23 mouse cellular contexts compared by ENCODE assay signal in the genomic region with DNA sequence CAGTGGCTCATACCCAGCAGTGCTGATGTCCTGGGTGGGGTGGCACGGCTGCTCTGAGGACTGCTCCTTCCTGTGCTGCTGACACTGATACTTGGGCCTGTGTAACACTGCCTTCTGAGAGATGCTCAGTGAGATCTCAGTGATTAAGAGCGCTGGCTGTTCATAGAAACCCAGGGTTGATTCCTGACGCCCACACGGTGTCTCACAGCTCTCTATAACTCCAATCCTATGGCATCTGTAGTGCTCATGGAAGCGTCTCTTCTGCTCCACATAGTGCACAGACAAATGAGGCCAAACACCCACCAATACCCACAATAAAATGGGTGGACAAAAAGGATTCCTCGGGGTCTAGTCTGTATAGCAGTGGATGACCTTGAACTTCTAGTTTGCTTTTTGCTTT. TPM values are rescaled to one million over a fixed set of nuclear protein-coding genes. Genes with fewer than 3 reads are reported as not detected.
DNase-seq lines count a peak whose midpoint lies in the region; ATAC-seq lines count a peak whose summit lies in the region.
"Had no signal": no experiment of that assay in that cellular context is flagged by ENCODE, and none has a peak within 500 bp of the region (broad histone marks: within the 10 kb centered on the region; RNA-seq: fewer than 3 reads in every experiment).

No protein-coding gene starts in this region.

- H3K36me3 ChIP-seq in embryonic facial prominence, embryonic 13.5 days = peaks cover 96% of the 10 kb centered on the region
- peaks cover 100% of the 10 kb centered on the region for H3K36me3 ChIP-seq in embryonic facial prominence, embryonic 10.5 days (replicated peaks)

- intact Hi-C loops in left cerebral cortex, postnatal 14 days (cut with DNase I) = no loop called here

- DNase-seq in embryonic facial prominence, embryonic 10.5 days (ENCODE audit: low spot score) = no peak
- peak; percentile 24 to 30 for DNase-seq in left cerebral cortex, adult 18-20 months (ENCODE audit: low spot score in 2 of 2)
- no peak for DNase-seq in left cerebral cortex, postnatal 14 days (ENCODE audit: low spot score in 2 of 2)
- peak; percentile 55 for DNase-seq in right cerebral cortex, adult 18-20 months
- DNase-seq in right cerebral cortex, postnatal 10 days (ENCODE audit: low spot score in 2 of 2) = no peak
- DNase-seq in brain, adult 2 months (ENCODE audit: low read depth, low spot score) = peak; percentile 66
- DNase-seq: adrenal gland, postnatal 10 days; adrenal gland, postnatal 25 days; B cell, adult 2 months; cerebellum, adult 11-12 months; cerebellum, adult 2 months; cerebellum, adult 9-10 months; cerebellum, postnatal 10 days; cerebellum, postnatal 25 days; forebrain, postnatal 0 days had no signal

- no peaks in the 10 kb centered on the region for H3K4me1 ChIP-seq in embryonic facial prominence, embryonic 13.5 days
- no peaks in the 10 kb centered on the region for H3K4me1 ChIP-seq in embryonic facial prominence, embryonic 10.5 days
- H3K4me1 ChIP-seq: forebrain, embryonic 13.5 days; forebrain, embryonic 15.5 days had no signal

- H3K9me3 ChIP-seq in embryonic facial prominence, embryonic 13.5 days = no peaks in the 10 kb centered on the region
- no peaks in the 10 kb centered on the region for H3K9me3 ChIP-seq in embryonic facial prominence, embryonic 10.5 days
- H3K9me3 ChIP-seq: forebrain, embryonic 13.5 days; forebrain, embryonic 15.5 days; G1E had no signal

- no peak for ATAC-seq in embryonic facial prominence, embryonic 13.5 days (ENCODE audit: insufficient number of reproducible peaks, insufficient read depth, low FRiP score, low TSS enrichment, low read depth)
- ATAC-seq: activated CD4-positive, CD25-positive, alpha-beta regulatory T cell, adult 4 months; CD4-positive, CD25-positive, alpha-beta regulatory T cell, adult 4 months; forebrain, embryonic 13.5 days; forebrain, embryonic 15.5 days; forebrain, postnatal 0 days had no signal

- H3K27me3 ChIP-seq in embryonic facial prominence, embryonic 13.5 days = no peaks in the 10 kb centered on the region
- H3K27me3 ChIP-seq in embryonic facial prominence, embryonic 10.5 days (replicated peaks; ENCODE audit: low read depth, poor library complexity, severe bottlenecking) = no peaks in the 10 kb centered on the region
- H3K27me3 ChIP-seq: CH12.LX; forebrain, embryonic 13.5 days; forebrain, embryonic 15.5 days; Patski had no signal

- 0 out of 2 replicates have a peak overlapping the region, but pooled peaks have one; percentile 7 for H3K9ac ChIP-seq in embryonic facial prominence, embryonic 13.5 days
- H3K9ac ChIP-seq: forebrain, embryonic 13.5 days; forebrain, embryonic 15.5 days; forebrain, postnatal 0 days had no signal

- no peak overlapping the region for H3K4me2 ChIP-seq in embryonic facial prominence, embryonic 13.5 days
- H3K4me2 ChIP-seq: forebrain, embryonic 13.5 days; forebrain, embryonic 15.5 days had no signal

- H3K4me3 ChIP-seq in embryonic facial prominence, embryonic 13.5 days = no peak overlapping the region
- no peak overlapping the region for H3K4me3 ChIP-seq in embryonic facial prominence, embryonic 10.5 days
- H3K4me3 ChIP-seq: forebrain, embryonic 13.5 days; forebrain, embryonic 15.5 days had no signal

- 94% methylated on average over 6 of the region's 6 CpGs for WGBS in embryonic facial prominence, embryonic 13.5 days
- WGBS in embryonic facial prominence, embryonic 10.5 days = 93% methylated on average over 6 of the region's 6 CpGs

- no peak overlapping the region for H3K27ac ChIP-seq in embryonic facial prominence, embryonic 13.5 days
- H3K27ac ChIP-seq in embryonic facial prominence, embryonic 10.5 days (replicated peaks) = no peak overlapping the region
- H3K27ac ChIP-seq: forebrain, embryonic 13.5 days; forebrain, embryonic 15.5 days had no signal

RNA-seq across cellular contexts. Expression of a gene that starts 25.1 kb away (rescaled TPM):
- 39.2 and 40.8 TPM in 2 replicates for polyA plus RNA-seq in embryonic facial prominence, embryonic 13.5 days (2015; fragmentation: Nextera tagmentation; extraction: Ambion mirVana)
- 49.4 and 53.7 TPM in 2 replicates for polyA plus RNA-seq in embryonic facial prominence, embryonic 10.5 days (2016; fragmentation: Nextera tagmentation; extraction: Ambion mirVana)
- 10 to 100 TPM; 43.2 to 43.4 TPM for total RNA-seq in left cerebral cortex, adult 18-20 months (2021)
- total RNA-seq in left cerebral cortex, postnatal 14 days (2021) = 10 to 100 TPM; 45.8 to 48.0 TPM

RNA-seq across cellular contexts. Expression of a gene that starts 28.9 kb away (rescaled TPM):
- polyA plus RNA-seq in embryonic facial prominence, embryonic 13.5 days (2015; fragmentation: Nextera tagmentation; extraction: Ambion mirVana) = 1.3 TPM in 2 replicates
- polyA plus RNA-seq in embryonic facial prominence, embryonic 10.5 days (2016; fragmentation: Nextera tagmentation; extraction: Ambion mirVana) = 0.91 and 1.0 TPM in 2 replicates
- total RNA-seq in left cerebral cortex, adult 18-20 months (2021) = 1 to 10 TPM; 6.6 to 6.9 TPM
- total RNA-seq in left cerebral cortex, postnatal 14 days (2021) = 1 to 10 TPM; 5.7 to 6.8 TPM

RNA-seq across cellular contexts. Expression of a gene that starts 29.5 kb away (rescaled TPM):
- polyA plus RNA-seq in embryonic facial prominence, embryonic 13.5 days (2015; fragmentation: Nextera tagmentation; extraction: Ambion mirVana) = 160 TPM in 2 replicates
- 114 and 122 TPM in 2 replicates for polyA plus RNA-seq in embryonic facial prominence, embryonic 10.5 days (2016; fragmentation: Nextera tagmentation; extraction: Ambion mirVana)
- total RNA-seq in left cerebral cortex, adult 18-20 months (2021) = 100 to 1,000 TPM; 136 to 145 TPM
- 100 to 1,000 TPM; 152 to 170 TPM for total RNA-seq in left cerebral cortex, postnatal 14 days (2021)

RNA-seq across cellular contexts. Expression of a gene that starts 37.4 kb away (rescaled TPM):
- 74.6 and 80.7 TPM in 2 replicates for polyA plus RNA-seq in embryonic facial prominence, embryonic 13.5 days (2015; fragmentation: Nextera tagmentation; extraction: Ambion mirVana)
- polyA plus RNA-seq in embryonic facial prominence, embryonic 10.5 days (2016; fragmentation: Nextera tagmentation; extraction: Ambion mirVana) = 74.1 and 74.8 TPM in 2 replicates
- 10 to 100 TPM; 79.9 to 84.4 TPM for total RNA-seq in left cerebral cortex, adult 18-20 months (2021)
- total RNA-seq in left cerebral cortex, postnatal 14 days (2021) = 10 to 100 TPM; 90.1 to 95.7 TPM

Comparison
In these comparisons a context has a peak if more than half of its experiments do, and no peak if none do; other contexts are left out.
1. DNase-seq: peak in left cerebral cortex, adult 18-20 months (2 of 2), right cerebral cortex, adult 18-20 months (single experiment) and brain, adult 2 months (single experiment); none in embryonic facial prominence, embryonic 10.5 days (single experiment), left cerebral cortex, postnatal 14 days (0 of 2) and right cerebral cortex, postnatal 10 days (0 of 2).